Mouse (Mus musculus) liver, adult (tissue): ENCODE measurements around the gene Dnaic2.

ENCODE experiments used
- GATA4 ChIP-seq: IDR thresholded peaks from 2 replicates; pipeline ENCODE4 v1.6.1; 2014; ENCODE audit warnings: mild to moderate bottlenecking, low read length; ENCODE audit not compliant: insufficient replicate concordance

Gene Dnaic2

GRCm38 (mm10) chr11:114723030-114723429 is 4.2 kb upstream of the Dnaic2 start:
- TF ChIP-seq GATA4, result no peak

GRCm38 (mm10) chr11:114724787-114725590 is 2.2 kb upstream of the Dnaic2 start:
- no peak for TF ChIP-seq GATA4

GRCm38 (mm10) chr11:114727826-114728186 is 598 bp downstream of the Dnaic2 start:
- TF ChIP-seq GATA4, result no peak

- TF ChIP-seq GATA4, result no peak
Measured at GRCm38 (mm10) chr11:114728333-114728732, 1.1 kb downstream of the Dnaic2 start.

GRCm38 (mm10) chr11:114729832-114730363 is 2.7 kb downstream of the Dnaic2 start:
- TF ChIP-seq GATA4, result no peak

GRCm38 (mm10) chr11:114731711-114732110 is 4.5 kb downstream of the Dnaic2 start:
- TF ChIP-seq GATA4, result no peak

GRCm38 (mm10) chr11:114732890-114733289 is 5.7 kb downstream of the Dnaic2 start:
- TF ChIP-seq GATA4, result no peak

- no peak for TF ChIP-seq GATA4
Measured at GRCm38 (mm10) chr11:114736111-114736510, 8.9 kb downstream of the Dnaic2 start.

GRCm38 (mm10) chr11:114736913-114737624 is 9.9 kb downstream of the Dnaic2 start:
- no peak for TF ChIP-seq GATA4

- TF ChIP-seq GATA4, result no peak
Measured at GRCm38 (mm10) chr11:114740598-114740997, 13.4 kb downstream of the Dnaic2 start.

- TF ChIP-seq GATA4, result no peak
Measured at GRCm38 (mm10) chr11:114741451-114741850, 14.2 kb downstream of the Dnaic2 start.

GRCm38 (mm10) chr11:114745134-114745533 is 17.9 kb downstream of the Dnaic2 start:
- TF ChIP-seq GATA4, result no peak

GRCm38 (mm10) chr11:114747564-114748138 is 20.4 kb downstream of the Dnaic2 start:
- TF ChIP-seq GATA4, result no peak

- TF ChIP-seq GATA4, result no peak
Measured at GRCm38 (mm10) chr11:114764820-114765818, 37.9 kb downstream of the Dnaic2 start, which contains the start of gene Kif19a. Gene Kif19a, plus strand, starts transcription at chr11:114765388.

- TF ChIP-seq GATA4, result no peak
Measured at GRCm38 (mm10) chr11:114769911-114770310, 42.7 kb downstream of the Dnaic2 start.

GRCm38 (mm10) chr11:114771896-114772295 is 44.7 kb downstream of the Dnaic2 start:
- no peak for TF ChIP-seq GATA4
